Mouse (Mus musculus): ENCODE results near the gene Mrpl45.
"Not testable (repeated sequence)": the region's sequence is repeated elsewhere in the genome, so short reads cannot be mapped to it uniquely, and the experiment has no call there.

The Mrpl45 gene

DNA sequence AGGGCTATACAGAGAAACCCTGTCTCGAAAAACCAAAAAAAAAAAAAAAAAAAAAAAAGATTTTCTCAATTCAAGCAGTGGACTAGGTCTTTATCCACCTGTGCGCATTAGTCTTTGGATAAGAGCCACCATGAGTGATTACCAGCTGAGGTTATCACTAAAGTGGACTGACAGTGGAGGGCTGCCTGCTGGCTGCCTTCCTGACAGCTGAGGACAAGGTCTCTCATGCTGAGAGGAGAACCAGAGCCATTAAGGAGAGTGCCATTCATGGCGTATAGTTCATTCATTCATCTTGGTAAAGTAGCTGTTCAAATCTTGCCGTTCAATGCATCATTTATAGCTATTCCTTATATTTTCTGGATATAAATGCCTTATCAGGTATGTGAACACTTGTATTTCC, 19.0 kb upstream of the Mrpl45 start:
- no peak for DNase-seq

DNA sequence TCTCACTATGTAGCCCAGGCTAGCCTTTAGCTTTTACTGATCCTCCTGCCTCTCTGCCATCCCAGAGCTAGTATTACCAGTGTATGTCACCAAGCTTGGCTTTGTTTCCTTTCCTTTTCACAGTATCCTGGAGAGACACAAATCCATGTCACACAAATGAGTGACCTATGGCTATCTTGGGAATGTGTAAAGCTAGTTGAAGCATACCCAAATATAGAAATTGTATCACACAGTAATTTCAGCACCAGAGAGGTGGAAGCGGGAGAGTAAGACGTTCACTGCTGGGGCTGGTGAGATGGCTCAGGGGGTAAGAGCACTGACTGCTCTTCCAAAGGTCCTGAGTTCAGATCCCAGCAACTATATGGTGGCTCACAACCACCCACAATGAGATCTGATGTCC, 15.6 kb upstream of the Mrpl45 start:
- no peak for DNase-seq

DNA sequence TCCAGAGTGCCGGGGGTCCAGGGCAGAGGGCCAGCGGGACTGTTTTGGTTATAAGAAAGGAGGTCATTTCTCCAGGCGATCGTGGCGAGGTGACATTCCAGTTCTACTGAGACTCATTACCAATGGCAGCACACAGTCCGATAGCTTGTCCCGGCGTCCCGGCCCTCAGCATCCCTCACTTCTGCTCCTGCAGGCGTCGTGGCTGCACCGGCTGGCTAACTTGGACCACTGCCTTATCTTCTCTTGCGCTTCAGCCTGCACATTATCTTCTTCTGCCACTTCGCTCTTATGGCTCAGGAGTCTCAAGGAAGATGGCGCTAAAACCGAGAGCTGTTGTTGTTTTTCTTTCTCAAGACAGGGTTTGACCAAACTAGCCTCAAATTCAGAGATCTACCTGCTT, 14.1 kb upstream of the Mrpl45 start:
- DNase-seq = no peak

DNA sequence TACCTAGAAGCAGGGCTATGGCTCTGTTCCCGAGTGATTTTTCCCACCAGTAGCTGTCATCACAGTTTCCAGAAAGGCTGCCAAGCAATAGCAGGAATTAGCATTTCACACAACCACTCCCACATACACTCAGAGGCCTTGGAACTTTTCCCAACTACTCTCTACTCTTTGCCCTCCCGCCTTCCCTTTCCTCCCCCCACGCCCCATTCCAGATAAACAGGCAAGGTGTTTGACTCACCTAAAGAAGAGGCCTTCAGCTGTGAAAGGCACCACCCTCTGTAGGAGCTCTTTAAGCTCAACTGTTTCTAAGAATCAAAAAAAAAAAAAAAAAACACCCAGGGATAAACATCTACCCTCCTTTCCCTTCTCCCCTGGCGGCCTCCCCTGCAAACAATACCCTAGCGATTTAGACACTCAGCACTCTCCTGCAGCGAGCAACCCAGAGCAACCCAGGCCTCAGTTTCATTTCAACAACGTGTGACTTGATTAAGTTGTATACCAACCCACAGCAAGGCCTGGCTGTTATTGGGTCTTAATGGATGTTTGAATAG, 13.2 kb upstream of the Mrpl45 start:
- DNase-seq = no peak

DNA sequence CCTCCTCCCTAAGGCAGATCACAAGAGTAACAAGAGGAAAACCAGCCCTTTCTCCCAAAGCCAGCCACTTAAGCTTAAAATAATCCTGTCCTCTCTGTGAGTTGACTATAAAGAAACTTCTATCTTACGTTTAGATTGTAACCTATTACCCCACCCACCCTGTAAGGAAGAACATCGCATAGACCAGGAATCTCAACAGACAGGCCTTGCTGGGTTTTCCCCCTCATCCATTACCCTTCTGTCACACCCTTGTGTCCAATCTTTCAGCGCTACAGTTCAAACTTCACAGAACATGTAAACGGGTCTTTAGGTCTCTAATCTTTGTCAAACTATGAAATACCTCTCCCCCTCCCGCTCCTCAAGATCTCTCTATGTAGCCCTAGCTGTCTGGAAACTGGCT, 10.9 kb upstream of the Mrpl45 start:
- DNase-seq = no peak

DNA sequence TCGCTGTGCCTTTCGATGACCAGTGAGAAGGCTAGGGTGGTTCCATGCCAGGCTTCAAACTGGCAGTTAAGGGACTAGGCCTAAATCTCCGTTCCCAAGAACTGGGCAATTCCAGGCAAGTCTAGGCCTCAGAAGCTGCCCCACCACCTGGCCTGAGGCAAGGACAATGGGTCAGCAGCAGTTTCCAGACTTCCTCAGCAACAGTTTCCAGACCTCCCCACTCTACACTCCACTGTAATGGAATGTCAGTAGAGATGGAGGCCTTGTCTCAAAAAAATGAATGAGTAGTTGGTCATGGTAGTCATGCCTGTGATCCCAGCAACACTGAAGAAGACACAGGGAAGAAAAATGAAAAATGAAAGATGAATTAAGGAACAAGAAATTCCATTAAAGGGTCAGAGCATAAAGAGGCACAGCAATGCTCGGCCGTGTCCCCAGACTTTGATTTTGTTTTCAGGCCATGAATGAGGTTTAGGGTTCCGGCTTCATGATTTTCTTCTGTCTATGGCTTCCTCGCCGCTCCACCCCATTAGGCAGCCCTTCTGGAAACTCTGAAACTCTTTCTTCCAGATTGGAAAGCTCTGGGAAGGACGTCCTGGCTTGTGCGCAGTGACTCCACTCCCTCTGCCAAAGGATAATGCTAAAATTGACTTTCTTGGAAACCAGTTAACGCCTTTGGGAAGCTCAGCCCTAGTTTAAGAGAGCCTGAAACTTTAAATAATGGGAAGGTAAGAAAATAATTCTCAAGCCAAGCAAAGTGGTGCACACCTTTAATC, 8.0 kb upstream of the Mrpl45 start:
- no peak for DNase-seq

DNA sequence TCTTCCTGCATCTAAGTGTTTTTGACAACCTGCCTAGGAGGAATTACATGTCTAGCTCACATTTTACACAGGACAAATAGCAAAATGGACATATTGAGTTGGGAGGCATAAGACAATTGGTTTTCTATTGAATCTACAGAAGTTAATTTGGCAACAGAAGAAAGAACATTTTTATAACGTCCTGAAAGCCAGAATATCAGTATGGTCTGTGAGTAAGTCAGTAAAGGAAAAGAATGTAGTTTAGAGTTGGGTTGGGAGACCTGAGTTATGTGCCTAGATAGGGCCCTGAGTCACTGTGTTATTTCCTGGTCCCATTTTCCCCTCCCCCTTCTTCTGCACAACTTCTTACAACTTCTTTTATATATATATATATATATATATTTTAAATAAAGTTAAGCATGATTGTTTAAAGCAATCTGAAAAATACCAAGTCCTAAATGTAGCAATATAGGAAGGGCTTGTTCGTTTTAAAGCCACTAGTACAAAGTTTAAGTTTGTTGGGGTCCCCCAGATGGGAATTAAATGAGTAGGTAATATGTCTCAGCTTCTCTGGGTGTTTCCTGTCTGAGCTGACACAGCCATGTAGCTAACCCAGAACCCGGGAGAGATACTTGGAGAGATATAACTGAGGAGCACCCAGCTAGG, 6.6 kb upstream of the Mrpl45 start:
- no peak for DNase-seq

DNA sequence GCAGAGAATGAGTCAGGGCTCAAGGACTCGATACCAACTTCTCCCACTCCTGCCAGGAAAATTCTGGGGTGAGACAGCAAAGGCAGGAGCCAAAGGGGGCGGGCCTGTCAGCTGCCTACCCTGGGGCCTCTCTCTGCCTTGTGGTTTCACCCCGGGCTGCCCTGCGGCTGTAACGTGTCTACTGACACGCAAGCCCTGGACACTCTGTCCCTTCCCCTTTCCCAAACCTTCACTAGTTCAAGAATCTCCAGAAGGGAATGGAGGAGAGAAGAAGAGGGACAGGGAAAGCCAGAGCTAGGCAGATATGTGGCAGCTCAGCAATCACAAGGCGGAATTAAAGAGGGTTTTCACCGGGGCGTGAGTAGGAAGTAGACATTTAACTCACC, 6.1 kb upstream of the Mrpl45 start:
- DNase-seq = peak; percentile 56 to 64

DNA sequence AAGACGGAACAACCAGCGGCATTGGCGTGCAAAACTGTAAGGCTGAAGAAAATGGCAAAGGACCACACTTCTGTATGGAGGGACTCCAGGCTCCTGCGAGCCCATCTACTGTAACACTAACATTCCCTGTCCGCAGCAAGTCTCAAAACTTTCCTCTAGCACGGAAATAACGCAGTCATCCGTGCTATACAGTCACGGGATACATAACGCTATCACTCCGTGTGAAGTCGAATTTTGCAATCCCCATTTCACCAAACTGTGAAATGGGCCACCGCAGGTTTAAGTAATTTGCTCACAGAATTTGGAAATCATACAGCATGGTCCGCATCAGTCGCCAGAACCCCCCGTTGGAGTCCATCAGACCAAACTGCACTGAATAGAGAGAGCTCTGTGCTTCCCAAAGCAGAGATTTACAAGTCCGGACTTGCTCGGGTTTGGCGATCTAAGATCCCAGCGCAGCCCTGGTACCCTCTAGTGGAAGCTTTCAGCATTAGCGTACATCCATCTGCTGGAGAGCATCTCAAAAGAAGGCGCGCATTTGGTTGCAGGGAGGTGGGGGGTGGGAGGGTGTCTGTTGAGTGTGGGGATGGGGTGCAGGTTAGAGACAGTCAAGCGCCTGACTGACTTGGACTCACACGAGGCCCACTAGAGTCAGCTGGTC, 5.5 kb upstream of the Mrpl45 start:
- peak; percentile 78 to 89 for DNase-seq

DNA sequence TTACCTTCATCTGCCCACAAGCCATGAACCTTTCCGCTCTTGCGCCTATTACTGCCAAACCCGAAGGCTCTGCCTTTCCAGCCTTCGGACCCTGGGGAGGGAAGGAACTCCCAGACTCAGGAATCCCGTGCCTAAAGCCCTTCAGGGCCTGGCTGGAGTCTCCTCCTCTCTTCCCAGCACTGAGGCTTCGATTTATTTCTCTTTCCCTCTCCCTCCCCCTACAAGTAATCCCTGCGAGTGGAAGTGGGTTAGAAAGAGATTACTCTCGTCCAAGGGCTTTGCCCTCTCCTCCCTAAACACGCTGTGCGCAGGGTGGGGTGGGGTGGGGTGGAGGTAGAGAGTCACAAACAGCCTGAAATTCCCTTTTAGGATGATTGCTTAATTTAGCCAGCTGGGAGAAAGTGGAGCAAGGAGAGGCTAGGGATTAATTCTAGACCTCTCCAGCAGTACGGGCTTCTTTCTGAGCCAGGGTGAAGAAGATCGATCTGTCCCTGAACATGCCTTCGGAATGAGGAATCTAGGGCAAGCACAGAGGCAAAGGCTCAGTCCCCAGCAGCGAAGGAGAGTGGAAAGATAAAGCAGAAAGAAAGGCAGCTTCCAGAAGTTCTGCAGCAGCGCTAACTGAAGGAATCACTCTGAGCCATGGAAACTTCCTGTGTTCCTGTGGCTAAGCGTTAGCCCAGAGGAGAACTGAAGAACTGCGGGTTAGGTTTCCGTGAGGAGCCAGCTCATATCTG, 4.5 kb upstream of the Mrpl45 start:
- DNase-seq = peak; percentile 31 to 43

DNA sequence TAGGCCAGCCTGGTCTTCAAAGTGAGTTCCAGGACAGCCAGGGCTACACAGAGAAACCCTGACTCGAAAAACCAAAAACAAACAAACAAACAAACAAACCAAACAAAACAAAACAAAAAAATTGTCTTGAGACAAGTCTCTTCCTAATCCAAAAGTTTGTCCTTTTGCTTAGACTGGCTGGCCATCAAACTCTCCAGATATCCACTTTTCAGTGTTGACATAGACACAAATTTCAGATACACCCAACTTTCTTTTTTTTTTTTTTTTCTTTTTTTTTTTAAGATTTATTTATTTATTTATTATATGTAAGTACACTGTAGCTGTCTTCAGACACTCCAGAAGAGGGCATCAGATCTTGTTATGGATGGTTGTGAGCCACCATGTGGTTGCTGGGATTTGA, 2.6 kb upstream of the Mrpl45 start:
- not testable (repeated sequence) for DNase-seq

DNA sequence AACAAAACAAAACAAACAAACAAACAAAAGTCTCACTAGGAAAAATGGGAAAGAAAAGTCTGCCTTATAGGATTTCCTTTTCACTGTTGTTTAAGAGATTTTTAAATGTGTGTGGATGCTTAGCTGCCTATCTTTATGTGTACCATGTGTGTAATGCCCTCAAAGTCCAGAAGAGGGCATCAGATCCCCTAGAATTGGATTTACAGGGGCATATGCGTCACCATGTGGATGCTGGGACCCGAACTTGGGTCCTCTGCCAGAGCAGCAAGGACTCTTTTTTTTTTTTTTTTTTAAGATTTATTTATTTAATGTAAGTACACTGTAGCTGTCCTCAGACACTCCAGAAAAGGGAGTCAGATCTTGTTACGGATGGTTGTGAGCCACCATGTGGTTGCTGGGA, 1.4 kb upstream of the Mrpl45 start:
- DNase-seq = no peak

DNA sequence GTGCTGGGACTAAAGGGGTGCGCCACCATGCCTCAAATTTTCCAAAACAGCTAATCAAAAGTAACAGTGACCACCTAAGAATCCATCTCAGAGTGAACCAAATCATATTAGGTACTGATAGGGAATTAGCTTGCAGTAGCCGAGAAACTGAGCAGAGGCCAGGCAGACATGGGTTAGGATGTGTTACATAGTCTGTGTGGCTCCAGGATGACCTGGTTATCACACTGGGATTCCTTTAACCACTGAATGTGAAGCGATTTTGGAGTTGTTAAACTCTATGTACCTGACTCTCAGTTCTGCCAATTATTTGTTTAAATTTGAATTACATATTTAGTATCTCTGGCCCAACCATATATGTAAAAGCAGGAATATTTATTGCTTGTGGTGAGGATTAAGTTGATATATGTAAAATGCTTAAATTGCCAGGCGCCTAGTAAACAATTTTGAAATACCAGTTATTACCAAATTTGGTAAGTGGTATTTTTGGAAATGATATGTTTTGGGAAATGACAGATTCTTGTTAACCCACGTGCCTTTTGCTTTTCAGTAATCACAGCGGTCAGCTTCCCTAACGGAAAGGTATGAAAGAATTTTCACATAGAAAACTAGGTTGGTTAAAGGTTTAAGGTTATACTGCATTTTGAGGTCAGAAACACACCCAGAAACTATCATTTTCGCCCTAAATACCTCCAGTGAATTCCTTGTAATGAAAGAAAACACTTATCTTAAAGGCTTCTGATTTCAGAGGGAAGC, 589 bp upstream of the Mrpl45 start:
- no peak for DNase-seq

DNA sequence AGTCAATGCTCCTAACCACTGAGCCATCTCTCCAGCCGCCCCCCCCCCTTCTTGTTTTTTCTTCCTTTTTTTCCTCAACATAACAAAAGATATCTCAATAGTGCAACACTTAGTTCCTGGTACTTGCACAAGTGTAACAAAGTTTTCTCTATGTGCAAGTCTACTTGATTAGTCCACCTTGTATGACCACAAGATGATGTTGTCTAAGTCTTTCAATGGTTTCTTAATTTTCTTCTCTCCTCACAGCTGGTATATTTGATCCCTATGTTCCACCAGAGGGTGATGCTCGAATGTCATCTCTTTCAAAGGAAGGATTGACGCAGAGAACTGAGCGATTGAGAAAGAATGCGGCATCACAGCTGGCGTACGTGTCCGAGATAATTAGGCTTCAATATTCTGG, 5.7 kb downstream of the Mrpl45 start:
- DNase-seq = no peak

DNA sequence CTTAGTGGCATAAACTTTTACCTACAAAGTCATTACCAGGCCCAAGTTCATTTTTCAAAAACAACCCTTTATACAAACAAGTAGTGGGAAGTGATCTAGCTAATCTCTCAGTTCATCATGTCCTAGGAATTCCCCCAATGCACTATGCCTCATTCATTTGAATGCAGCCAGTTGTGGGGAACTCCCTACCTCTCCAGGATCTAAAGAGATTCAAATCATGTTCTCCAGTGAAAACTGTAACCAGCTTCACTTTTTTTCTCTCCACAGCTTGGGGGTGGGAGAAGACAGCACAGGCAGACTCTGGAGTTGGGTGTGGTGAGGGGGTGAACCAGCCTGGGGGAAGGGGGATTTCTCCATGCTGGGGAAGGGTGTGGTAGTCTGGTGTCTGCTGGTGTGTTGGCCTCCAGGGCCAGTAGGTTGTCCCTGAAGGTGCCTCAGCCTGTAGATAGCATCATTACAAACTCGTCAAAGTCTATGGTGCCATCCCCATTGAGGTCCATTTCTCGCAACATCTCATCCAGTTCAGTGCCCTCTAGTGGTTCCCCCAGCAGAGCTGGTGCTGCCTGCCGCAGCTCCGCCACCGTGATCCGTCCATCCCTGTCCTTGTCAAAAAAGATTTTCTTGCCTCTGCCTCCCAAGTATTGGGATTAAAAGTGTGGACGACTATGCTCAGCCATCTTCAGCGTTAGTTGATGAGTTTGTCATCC, 6.5 kb downstream of the Mrpl45 start:
- DNase-seq = not testable (repeated sequence)

DNA sequence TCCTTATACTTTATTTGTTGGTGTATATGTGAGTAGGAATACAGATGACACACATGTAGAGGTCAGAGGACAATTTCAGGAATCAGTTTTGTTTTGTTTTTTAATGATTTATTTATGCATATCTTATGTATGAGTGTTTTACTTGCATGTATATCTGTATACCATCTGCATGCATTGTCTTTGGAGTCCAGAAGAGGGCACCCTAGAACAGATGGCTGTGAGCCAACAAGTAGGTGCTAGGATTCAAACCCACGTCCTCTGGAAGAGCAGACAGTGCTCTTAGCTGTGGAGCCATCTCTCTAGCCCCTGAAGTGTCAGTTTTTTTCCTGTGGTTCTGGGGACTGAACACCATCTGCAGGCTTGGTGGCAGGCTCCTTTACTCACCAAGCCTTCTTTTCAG, 9.7 kb downstream of the Mrpl45 start:
- DNase-seq = no peak

DNA sequence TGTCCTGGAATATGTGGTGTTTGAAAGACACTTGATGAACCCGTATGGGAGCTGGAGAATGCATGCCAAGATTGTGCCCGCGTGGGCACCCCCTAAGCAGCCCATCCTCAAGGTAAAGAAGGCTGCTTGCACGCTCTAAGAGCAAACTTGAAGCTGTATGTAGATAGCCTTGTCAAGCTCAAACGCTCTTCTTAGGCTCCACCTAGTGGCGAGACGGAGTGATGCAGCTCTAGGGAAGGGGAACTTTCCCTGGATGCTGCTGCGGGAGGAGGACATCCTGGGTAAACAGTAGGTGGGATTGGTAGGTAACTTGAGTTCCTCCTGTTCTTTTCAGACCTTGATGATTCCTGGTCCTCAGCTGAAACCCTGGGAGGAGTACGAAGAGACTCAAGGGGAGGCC, 12.6 kb downstream of the Mrpl45 start:
- DNase-seq = peak; percentile 68 to 74

DNA sequence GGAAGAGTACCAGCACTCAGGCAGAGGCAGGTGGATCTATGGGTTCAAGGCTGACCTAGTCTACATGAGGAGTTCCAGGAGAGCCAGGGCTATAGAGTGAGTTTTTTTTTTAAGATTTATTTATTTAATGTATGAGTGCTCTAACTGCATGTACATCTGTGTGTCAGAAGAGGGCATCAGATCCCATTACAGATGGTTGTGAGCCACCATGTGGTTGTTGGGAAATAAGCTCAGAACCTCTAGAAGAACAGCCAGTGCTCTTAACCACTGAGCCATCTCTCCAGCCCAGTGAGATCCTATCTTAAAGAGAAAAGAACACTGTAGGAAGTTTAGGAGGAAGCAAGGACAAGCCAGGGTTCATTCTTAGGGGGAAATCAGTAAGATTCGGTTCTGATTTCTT, 14.8 kb downstream of the Mrpl45 start:
- no peak for DNase-seq

DNA sequence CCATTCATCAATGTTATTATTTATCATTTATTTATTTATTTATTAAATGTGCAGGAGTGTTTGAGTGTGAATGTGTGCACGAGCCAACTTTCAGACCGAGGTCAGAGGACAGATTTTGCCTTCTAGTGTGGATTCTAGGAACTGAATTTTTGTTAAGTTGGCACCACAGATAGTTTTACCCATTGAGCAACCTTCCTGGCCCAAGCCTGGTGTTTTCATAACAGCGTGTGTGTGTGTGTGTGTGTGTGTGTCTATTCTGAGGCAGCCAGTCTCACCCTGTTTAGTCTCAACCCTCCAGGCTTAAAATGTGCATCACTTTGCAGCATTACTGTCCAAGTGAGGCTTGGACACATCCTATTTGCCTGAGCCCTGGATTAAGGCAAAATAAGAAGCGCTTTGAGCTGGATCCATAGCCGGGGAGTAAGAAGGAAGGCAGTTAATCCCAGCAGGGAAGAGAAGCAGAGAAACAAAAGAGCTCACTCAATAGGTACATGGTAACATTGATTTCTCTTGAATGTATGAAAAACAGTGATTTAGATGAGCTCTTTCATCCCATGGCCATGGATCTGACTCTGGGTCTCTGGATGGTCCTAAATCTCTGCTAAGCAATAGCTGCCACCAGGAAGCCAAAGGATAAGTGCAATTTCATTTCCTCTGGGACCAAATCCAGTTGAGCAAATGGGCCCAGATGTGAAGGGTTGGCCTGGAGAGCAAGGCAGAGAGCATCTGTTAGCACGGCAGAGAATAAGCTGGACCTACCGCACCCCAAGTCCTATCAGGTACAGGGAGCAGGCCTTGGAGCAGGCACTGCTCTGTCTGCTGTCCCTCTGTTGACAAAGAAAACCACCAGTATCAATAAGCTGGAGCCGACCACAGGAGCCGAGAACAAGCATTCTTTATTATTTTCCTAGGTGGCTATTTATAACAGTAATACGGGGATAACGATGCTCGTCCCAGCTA, 16.0 kb downstream of the Mrpl45 start:
- peak in 1 of 2 experiments; percentile 1 for DNase-seq

DNA sequence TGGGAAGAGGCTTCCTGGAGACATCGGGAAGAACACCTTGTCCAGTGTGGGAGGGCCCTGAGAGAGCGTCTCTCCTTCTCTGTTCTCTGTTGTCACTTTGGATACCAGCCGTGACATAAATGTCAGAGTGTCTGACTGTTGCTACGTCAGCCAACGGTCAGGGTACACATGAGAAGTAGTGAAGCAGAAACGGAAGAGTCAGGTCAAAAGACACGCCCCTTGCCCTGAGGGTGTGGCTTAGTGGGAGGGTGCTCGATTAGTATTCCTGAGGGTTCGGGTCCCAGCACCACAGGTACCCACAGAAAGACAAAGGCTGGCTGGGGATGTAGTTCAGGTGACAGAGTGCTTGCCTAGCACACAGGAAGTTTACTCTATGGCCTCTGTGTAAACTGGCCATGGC, 17.5 kb downstream of the Mrpl45 start:
- DNase-seq = no peak

DNA sequence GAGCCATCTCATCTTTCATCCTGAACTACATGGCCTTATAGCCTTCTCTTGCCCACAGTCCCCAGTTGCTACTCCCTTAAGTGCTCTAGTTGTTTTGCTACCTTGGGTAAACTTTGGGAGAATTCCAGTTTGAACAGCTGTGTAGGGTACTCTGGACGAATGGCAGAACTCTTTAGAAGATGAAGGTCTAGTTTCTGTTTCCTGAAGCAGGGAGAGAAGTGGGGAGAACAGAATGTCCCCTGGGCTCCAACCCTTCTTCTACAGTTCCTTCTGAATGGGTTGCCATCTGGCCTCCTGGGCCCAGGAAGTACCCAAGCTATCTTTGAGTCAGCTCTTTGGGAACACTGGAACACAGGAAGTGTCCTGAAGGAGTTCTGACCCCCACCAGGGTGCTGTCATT, 18.4 kb downstream of the Mrpl45 start:
- DNase-seq = no peak
